Mouse (Mus musculus): Measurements from ENCODE around the gene C3ar1. TPM values are rescaled to one million over a fixed set of nuclear protein-coding genes. Genes with fewer than 3 reads are reported as not detected.
A peak's percentile ranks its signal among the peaks of the same experiment; 100 is the strongest.

C3ar1 gene
- polyA plus RNA-seq, 1 experiment from 2014 or later = 1.9 TPM

DNA sequence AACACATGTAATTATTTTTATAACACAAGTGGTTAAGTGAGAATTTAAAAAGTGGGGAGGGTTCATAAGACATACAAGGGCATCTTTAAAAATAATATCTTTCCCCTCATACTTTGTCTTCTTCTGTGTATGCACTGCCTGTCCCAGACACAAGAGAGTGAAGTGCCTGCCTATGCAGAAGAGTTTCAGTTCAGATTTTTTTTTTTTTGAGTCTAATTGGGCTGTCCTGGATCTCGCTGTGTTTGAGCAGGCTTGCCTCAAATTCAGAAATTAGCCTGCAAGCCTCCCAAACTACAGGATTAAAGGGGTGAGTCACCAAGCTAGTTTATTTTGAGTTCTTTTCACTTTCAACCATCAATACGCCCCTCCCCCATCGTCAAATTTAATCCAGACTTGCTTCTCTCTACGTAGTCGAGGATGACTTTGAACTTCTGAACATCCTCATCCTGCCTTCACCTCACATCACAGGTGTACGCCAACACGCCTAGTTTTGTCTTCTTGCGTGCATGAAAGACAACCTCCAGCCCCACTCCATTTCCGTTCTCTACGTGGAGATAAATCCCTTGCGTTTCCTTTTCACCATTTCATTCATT, 45.8 kb downstream of the C3ar1 start:
- peak overlapping the region; percentile 49 for H3K9ac ChIP-seq
- 1% methylated on average over 11 of the region's 11 CpGs for WGBS
- peak overlapping the region; percentile 100 for H3K27ac ChIP-seq
- H3K9me3 ChIP-seq (replicated peaks) = no peaks in the 10 kb centered on the region
- H3K27me3 ChIP-seq = no peaks in the 10 kb centered on the region
- H3K4me2 ChIP-seq = peak overlapping the region; percentile 70
- H3K4me1 ChIP-seq = peaks cover 10% of the 10 kb centered on the region
- H3K36me3 ChIP-seq = no peaks in the 10 kb centered on the region
- peak overlapping the region; percentile 73 for H3K4me3 ChIP-seq (replicated peaks)
- no peak for ATAC-seq (replicated peaks; ENCODE audit: low FRiP score)

DNA sequence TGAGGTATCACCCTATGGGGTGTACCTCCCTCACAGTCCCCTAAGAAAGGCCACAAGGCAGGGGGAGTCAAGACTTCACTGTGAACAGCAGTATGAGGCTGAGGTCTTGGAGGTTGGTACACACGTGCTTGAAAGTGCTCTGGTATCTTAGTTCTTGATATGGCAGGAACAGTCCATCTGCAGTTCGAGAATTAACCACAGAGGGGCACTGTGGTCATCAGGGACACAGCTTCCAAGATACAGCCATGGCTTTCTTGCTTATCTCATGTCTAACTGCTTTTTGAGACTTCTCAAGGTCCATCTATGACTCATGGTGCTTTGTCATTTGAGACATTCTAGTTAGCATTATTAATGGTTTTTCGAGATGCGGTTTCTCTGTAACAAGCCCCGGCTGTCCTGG, 51.5 kb downstream of the C3ar1 start:
- H3K27ac ChIP-seq = no peak overlapping the region
- H3K4me1 ChIP-seq = peaks cover 17% of the 10 kb centered on the region
- H3K9me3 ChIP-seq (replicated peaks) = no peaks in the 10 kb centered on the region
- H3K36me3 ChIP-seq = no peaks in the 10 kb centered on the region
- H3K4me2 ChIP-seq = no peak overlapping the region
- peaks cover 18% of the 10 kb centered on the region for H3K27me3 ChIP-seq
- WGBS = 26% methylated on average over 5 of the region's 5 CpGs
- H3K4me3 ChIP-seq (replicated peaks) = no peak overlapping the region
- no peak overlapping the region for H3K9ac ChIP-seq
- no peak for ATAC-seq (replicated peaks; ENCODE audit: low FRiP score)

DNA sequence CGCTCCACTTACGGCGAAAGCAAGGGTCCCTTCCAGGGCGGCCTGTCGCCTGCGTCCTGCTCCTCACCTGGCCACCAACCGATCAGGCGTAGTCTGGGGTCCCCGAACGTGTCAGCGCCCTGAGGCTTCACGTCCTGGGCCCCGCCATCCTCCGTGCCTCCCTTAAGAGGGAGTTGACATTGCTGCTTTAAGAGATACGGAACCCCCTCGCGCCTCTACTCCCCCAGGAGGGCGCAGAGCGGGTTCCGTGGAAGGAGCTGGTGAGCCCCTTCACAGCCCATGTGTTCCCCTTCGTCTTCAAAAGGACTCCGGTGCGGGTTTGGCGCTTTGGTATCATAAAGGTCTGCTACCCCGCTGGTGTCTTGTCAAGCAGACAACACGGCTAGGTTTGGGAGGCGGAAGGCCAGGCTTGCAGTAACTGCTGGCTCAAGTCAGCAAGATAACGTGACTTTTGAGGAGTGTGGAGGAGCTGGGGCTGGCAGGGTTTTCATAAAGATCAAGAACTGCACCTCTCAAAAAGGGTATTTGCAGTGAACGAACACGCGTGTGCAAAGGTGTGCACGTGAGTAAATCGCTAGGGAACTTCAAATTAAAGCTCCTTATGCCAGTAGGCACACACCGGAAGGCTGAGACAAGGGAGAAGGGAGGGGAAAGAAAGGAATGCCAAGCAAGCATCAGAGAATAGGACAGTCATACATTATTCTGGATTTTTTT, 54.0 kb downstream of the C3ar1 start:
- H3K4me3 ChIP-seq (replicated peaks) = peak overlapping the region; percentile 62
- H3K27ac ChIP-seq = peak overlapping the region; percentile 54
- H3K27me3 ChIP-seq = peaks cover 18% of the 10 kb centered on the region
- H3K4me2 ChIP-seq = peak overlapping the region; percentile 98
- 3% methylated on average over 34 of the region's 34 CpGs for WGBS
- H3K9ac ChIP-seq = peak overlapping the region; percentile 58
- ATAC-seq (replicated peaks; ENCODE audit: low FRiP score) = peak; percentile 76
- no peaks in the 10 kb centered on the region for H3K9me3 ChIP-seq (replicated peaks)
- H3K4me1 ChIP-seq = peaks cover 17% of the 10 kb centered on the region
- H3K36me3 ChIP-seq = no peaks in the 10 kb centered on the region

DNA sequence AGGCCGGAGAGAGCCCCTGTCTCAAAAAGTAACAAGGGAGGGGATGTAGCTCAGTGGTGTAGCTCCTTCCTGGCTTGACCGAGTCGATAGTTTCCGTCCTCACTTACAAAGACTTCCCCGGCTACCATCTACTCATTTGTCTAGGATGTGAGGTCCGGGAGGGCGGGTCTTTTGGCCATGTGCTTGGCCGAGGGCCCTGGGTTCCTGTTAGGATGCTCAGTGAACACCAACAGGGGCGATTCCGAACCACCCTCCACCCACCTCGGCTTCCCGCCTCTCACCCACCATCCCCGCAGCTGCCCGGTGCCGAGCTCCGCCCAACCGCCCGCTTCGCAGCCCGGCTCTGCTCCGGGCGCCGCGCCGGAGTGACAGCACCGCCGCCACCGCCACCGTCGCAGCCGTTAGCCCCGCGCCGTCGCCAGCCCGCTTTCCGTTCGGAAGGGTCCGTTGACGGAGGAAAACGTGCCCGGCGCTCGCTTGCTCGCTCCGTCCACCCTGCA, 54.6 kb downstream of the C3ar1 start, which contains the start of gene Slc2a3:
Slc2a3 (minus strand) TSS at position 340 of the 500 bp plus-strand sequence.
- WGBS = under 1% methylated on average over 46 of the region's 46 CpGs
- peak; percentile 74 for ATAC-seq (replicated peaks; ENCODE audit: low FRiP score)
- peaks cover 17% of the 10 kb centered on the region for H3K4me1 ChIP-seq
- peak within 1 kb of the TSS; percentile 62 for H3K4me3 ChIP-seq (replicated peaks)
- H3K4me2 ChIP-seq = peak within 1 kb of the TSS; percentile 98
- H3K36me3 ChIP-seq = no peaks in the 10 kb centered on the region
- no peaks in the 10 kb centered on the region for H3K9me3 ChIP-seq (replicated peaks)
- peaks cover 18% of the 10 kb centered on the region for H3K27me3 ChIP-seq
- H3K27ac ChIP-seq = peak within 1 kb of the TSS; percentile 54
- H3K9ac ChIP-seq = peak within 1 kb of the TSS; percentile 58

DNA sequence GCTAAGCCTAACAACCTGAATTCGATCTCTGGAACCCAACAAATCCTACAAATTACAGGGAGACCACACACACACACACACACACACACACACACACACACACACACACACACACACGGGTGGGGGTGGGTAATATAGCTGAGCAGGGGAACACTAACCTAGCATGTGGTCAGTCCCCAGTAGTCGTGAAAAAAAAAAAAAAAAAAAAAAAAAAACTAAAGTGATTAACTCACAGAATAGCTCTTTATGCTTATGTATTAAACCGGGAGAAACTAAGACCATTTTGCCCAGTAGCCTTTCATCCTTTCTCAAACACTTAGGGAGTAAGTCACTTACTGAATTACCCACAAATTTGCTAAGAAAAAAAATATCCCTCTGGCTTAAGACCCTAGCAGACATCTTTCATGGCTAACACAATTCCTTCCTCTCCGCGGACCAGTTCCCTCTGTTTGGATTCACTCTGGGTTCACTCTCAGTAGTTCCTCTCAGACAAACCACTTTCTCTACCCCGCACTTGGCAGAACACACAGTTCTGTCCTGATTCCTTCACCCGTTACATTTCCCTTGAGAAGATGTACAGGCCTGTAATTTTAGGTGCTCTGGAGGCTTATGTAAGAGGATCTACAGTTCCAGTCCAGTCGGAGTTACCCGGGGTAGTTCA, 55.2 kb downstream of the C3ar1 start:
- Histone ChIP-seq H3K4me3 (replicated peaks) (peak overlapping the region; percentile 62), H3K27ac (peak overlapping the region; percentile 54; the same call in 1 of the 2 replicates), H3K27me3 (peaks cover 18% of the 10 kb centered on the region), H3K9me3 (replicated peaks) (no peaks in the 10 kb centered on the region), H3K4me1 (peaks cover 17% of the 10 kb centered on the region), H3K4me2 (peak overlapping the region; percentile 98), H3K9ac (peak overlapping the region; percentile 6; the same call in 1 of the 2 replicates), H3K36me3 (no peaks in the 10 kb centered on the region)
- peak; percentile 6; the same call in 1 of the 2 replicates for ATAC-seq (replicated peaks; ENCODE audit: low FRiP score)
- 37% methylated on average over 10 of the region's 10 CpGs for WGBS

Small RNA genes within 50 kb of the gene (microRNA-seq; reads per million reads assigned to microRNA genes)
- gene Mir7231 = not detected

Other genes starting within 250 kb of the C3ar1 start
- not detected in 2 replicates for gene Gdf3, start 246.1 kb downstream of the C3ar1 start, polyA plus RNA-seq (2015; fragmentation: Nextera tagmentation; extraction: Ambion mirVana)
- gene Dppa3, start 229.8 kb downstream of the C3ar1 start, polyA plus RNA-seq (2015; fragmentation: Nextera tagmentation; extraction: Ambion mirVana) = not detected in 2 replicates
- gene Nanog, start 148.7 kb downstream of the C3ar1 start, polyA plus RNA-seq (2015; fragmentation: Nextera tagmentation; extraction: Ambion mirVana) = 0.14 TPM in 1 of 2 replicates, not detected in the other
- gene Slc2a3, start 54.5 kb downstream of the C3ar1 start, polyA plus RNA-seq (2015; fragmentation: Nextera tagmentation; extraction: Ambion mirVana) = 7.8 and 10.4 TPM in 2 replicates
- 6.0 and 6.3 TPM in 2 replicates for gene Foxj2, start 36.2 kb downstream of the C3ar1 start, polyA plus RNA-seq (2015; fragmentation: Nextera tagmentation; extraction: Ambion mirVana)
- 53.1 and 55.9 TPM in 2 replicates for gene Necap1, start 18.3 kb upstream of the C3ar1 start, polyA plus RNA-seq (2015; fragmentation: Nextera tagmentation; extraction: Ambion mirVana)
- gene Clec4a1, start 65.7 kb upstream of the C3ar1 start, polyA plus RNA-seq (2015; fragmentation: Nextera tagmentation; extraction: Ambion mirVana) = 3.8 and 4.2 TPM in 2 replicates
- gene Clec4a3, start 96.4 kb upstream of the C3ar1 start, polyA plus RNA-seq (2015; fragmentation: Nextera tagmentation; extraction: Ambion mirVana) = 2.8 and 4.0 TPM in 2 replicates
- gene Clec4a4, start 134.2 kb upstream of the C3ar1 start, polyA plus RNA-seq (2015; fragmentation: Nextera tagmentation; extraction: Ambion mirVana) = not detected in 2 replicates
- gene Clec4b1, start 193.8 kb upstream of the C3ar1 start, polyA plus RNA-seq (2015; fragmentation: Nextera tagmentation; extraction: Ambion mirVana) = not detected in 2 replicates